Mouse (Mus musculus) gastrocnemius, postnatal 4 days (tissue): ENCODE data around the gene Wbp4. TPM values are rescaled to one million over a fixed set of nuclear protein-coding genes. Genes with fewer than 3 reads are reported as not detected.
"Not testable (repeated sequence)": the region's sequence is repeated elsewhere in the genome, so short reads cannot be mapped to it uniquely, and the experiment has no call there.

Source experiments
- DNase-seq, 2 experiments: peaks; one replicate each; pipeline ENCODE4 v3.0.0; 2021 to 2022; ENCODE audit warnings: low spot score in 2 of 2, mixed read lengths in 2 of 2
- long read RNA-seq, 2 experiments: library from polyadenylated mRNA; stranded (forward); transcript quantifications; one replicate each; pipeline ENCODE4 v2.0.0; 2021
- total RNA-seq, 2 experiments: library from RNA; stranded (reverse); gene quantifications; 2 replicates each; pipeline ENCODE4 v1.2.3; 2021

Gene Wbp4
- total RNA-seq, result 10 to 100 TPM; 33.3 to 34.6 TPM
- long read RNA-seq, experiment 1, transcript Wbp4-201 (10 exons, 3,704 nt), result major isoform, 76 of 83 reads
- long read RNA-seq, experiment 1, partial matches to known transcripts, result 2 of 83 reads
- long read RNA-seq, experiment 1, other reads (novel, unspliced or antisense), result 5 of 83 reads
- long read RNA-seq, experiment 2, transcript Wbp4-201 (10 exons, 3,704 nt), result major isoform, 66 of 82 reads
- long read RNA-seq, experiment 2, partial matches to known transcripts, result 3 of 82 reads
- long read RNA-seq, experiment 2, other reads (novel, unspliced or antisense), result 11 of 82 reads

GRCm38 (mm10) chr14:79481339-79482151 lies at the start of gene Wbp4:
Gene Wbp4 (minus strand): TSS chr14:79481520.
- peak; percentile 88 to 90 for DNase-seq

- DNase-seq, result no peak
Measured at GRCm38 (mm10) chr14:79530761-79531160, 49.4 kb upstream of the Wbp4 start.

GRCm38 (mm10) chr14:79529581-79530554 lies 48.5 kb upstream of the Wbp4 start:
- no peak for DNase-seq

- DNase-seq, result no peak
Measured at GRCm38 (mm10) chr14:79527704-79528103, 46.4 kb upstream of the Wbp4 start.

GRCm38 (mm10) chr14:79526106-79526505 lies 44.8 kb upstream of the Wbp4 start:
- DNase-seq, result not testable (repeated sequence)

- no peak for DNase-seq
Measured at GRCm38 (mm10) chr14:79522387-79522786, 41.1 kb upstream of the Wbp4 start.

- no peak for DNase-seq
Measured at GRCm38 (mm10) chr14:79521471-79522117, 40.3 kb upstream of the Wbp4 start.

- DNase-seq, result no peak
Measured at GRCm38 (mm10) chr14:79521056-79521455, 39.7 kb upstream of the Wbp4 start.

- DNase-seq, result no peak
Measured at GRCm38 (mm10) chr14:79520612-79521011, 39.3 kb upstream of the Wbp4 start.

- DNase-seq, result no peak
Measured at GRCm38 (mm10) chr14:79519663-79519975, 38.3 kb upstream of the Wbp4 start.

- DNase-seq, result no peak
Measured at GRCm38 (mm10) chr14:79518761-79519662, 37.7 kb upstream of the Wbp4 start.

- DNase-seq, result no peak
Measured at GRCm38 (mm10) chr14:79518123-79518522, 36.8 kb upstream of the Wbp4 start.

GRCm38 (mm10) chr14:79517185-79517740 lies 35.9 kb upstream of the Wbp4 start:
- no peak for DNase-seq

GRCm38 (mm10) chr14:79516751-79517150 lies 35.4 kb upstream of the Wbp4 start:
- DNase-seq, result no peak

- no peak for DNase-seq
Measured at GRCm38 (mm10) chr14:79516243-79516610, 34.9 kb upstream of the Wbp4 start.

- DNase-seq, result no peak
Measured at GRCm38 (mm10) chr14:79515511-79516242, 34.4 kb upstream of the Wbp4 start.

GRCm38 (mm10) chr14:79515100-79515499 lies 33.8 kb upstream of the Wbp4 start:
- no peak for DNase-seq

- DNase-seq, result no peak
Measured at GRCm38 (mm10) chr14:79513951-79514350, 32.6 kb upstream of the Wbp4 start.

- no peak for DNase-seq
Measured at GRCm38 (mm10) chr14:79511521-79511920, 30.2 kb upstream of the Wbp4 start.
